Mouse (Mus musculus): ENCODE data around the gene Atg14.

Atg14 gene

GRCm38 (mm10) chr14:47508035-47508434 lies 62.4 kb downstream of the Atg14 start:
- DNase-seq (ENCODE audit: low spot score), result no peak

- no peak for DNase-seq (ENCODE audit: low spot score)
These were observed 63.8 kb downstream of the Atg14 start for GRCm38 (mm10) chr14:47506676-47507075.

- no peak for DNase-seq (ENCODE audit: low spot score)
These were observed 66.4 kb downstream of the Atg14 start for GRCm38 (mm10) chr14:47504036-47504435.

GRCm38 (mm10) chr14:47498632-47499031 lies 71.8 kb downstream of the Atg14 start:
- DNase-seq (ENCODE audit: low spot score), result no peak

GRCm38 (mm10) chr14:47497166-47497565 lies 73.3 kb downstream of the Atg14 start:
- no peak for DNase-seq (ENCODE audit: low spot score)

- no peak for DNase-seq (ENCODE audit: low spot score)
These were observed 74.5 kb downstream of the Atg14 start for GRCm38 (mm10) chr14:47495951-47496350.

- DNase-seq (ENCODE audit: low spot score), result no peak
These were observed 76.7 kb downstream of the Atg14 start for GRCm38 (mm10) chr14:47493592-47494361.

Data from yolk sac, embryonic 10.5 days (tissue).